Mouse (Mus musculus): ENCODE results near the gene Gm17334.

Gm17334 gene

GRCm38 (mm10) chr11:53773087-53773486 is at the start of gene Gm17334:
Gene Gm17334, minus strand, starts transcription at chr11:53773187.
- DNase-seq (ENCODE audit: low read depth, low spot score): no peak

- DNase-seq (ENCODE audit: low read depth, low spot score): no peak
Measured at GRCm38 (mm10) chr11:53821945-53822338, 49.0 kb upstream of the Gm17334 start.

- DNase-seq (ENCODE audit: low read depth, low spot score): no peak
Measured at GRCm38 (mm10) chr11:53821230-53821944, 48.4 kb upstream of the Gm17334 start.

- DNase-seq (ENCODE audit: low read depth, low spot score): no peak
Measured at GRCm38 (mm10) chr11:53820516-53821170, 47.7 kb upstream of the Gm17334 start.

- DNase-seq (ENCODE audit: low read depth, low spot score): no peak
Measured at GRCm38 (mm10) chr11:53819511-53819910, 46.5 kb upstream of the Gm17334 start.

- no peak for DNase-seq (ENCODE audit: low read depth, low spot score)
Measured at GRCm38 (mm10) chr11:53818794-53819193, 45.8 kb upstream of the Gm17334 start.

GRCm38 (mm10) chr11:53816841-53817375 is 43.9 kb upstream of the Gm17334 start:
- no peak for DNase-seq (ENCODE audit: low read depth, low spot score)

- DNase-seq (ENCODE audit: low read depth, low spot score): no peak
Measured at GRCm38 (mm10) chr11:53814810-53815209, 41.8 kb upstream of the Gm17334 start.

- DNase-seq (ENCODE audit: low read depth, low spot score): no peak
Measured at GRCm38 (mm10) chr11:53813001-53813868, 40.2 kb upstream of the Gm17334 start.

GRCm38 (mm10) chr11:53811312-53811711 is 38.3 kb upstream of the Gm17334 start:
- DNase-seq (ENCODE audit: low read depth, low spot score): no peak

GRCm38 (mm10) chr11:53810749-53811148 is 37.8 kb upstream of the Gm17334 start:
- DNase-seq (ENCODE audit: low read depth, low spot score): no peak

GRCm38 (mm10) chr11:53810156-53810555 is 37.2 kb upstream of the Gm17334 start:
- no peak for DNase-seq (ENCODE audit: low read depth, low spot score)

- no peak for DNase-seq (ENCODE audit: low read depth, low spot score)
Measured at GRCm38 (mm10) chr11:53809354-53809753, 36.4 kb upstream of the Gm17334 start.

- DNase-seq (ENCODE audit: low read depth, low spot score): no peak
Measured at GRCm38 (mm10) chr11:53805786-53806185, 32.8 kb upstream of the Gm17334 start.

GRCm38 (mm10) chr11:53804569-53805344 is 31.8 kb upstream of the Gm17334 start:
- DNase-seq (ENCODE audit: low read depth, low spot score): no peak

GRCm38 (mm10) chr11:53803494-53803893 is 30.5 kb upstream of the Gm17334 start:
- no peak for DNase-seq (ENCODE audit: low read depth, low spot score)

GRCm38 (mm10) chr11:53803093-53803492 is 30.1 kb upstream of the Gm17334 start:
- DNase-seq (ENCODE audit: low read depth, low spot score): no peak

- DNase-seq (ENCODE audit: low read depth, low spot score): no peak
Measured at GRCm38 (mm10) chr11:53800975-53801374, 28.0 kb upstream of the Gm17334 start.

- DNase-seq (ENCODE audit: low read depth, low spot score): no peak
Measured at GRCm38 (mm10) chr11:53800036-53800435, 27.0 kb upstream of the Gm17334 start.

GRCm38 (mm10) chr11:53798041-53798711 is 25.2 kb upstream of the Gm17334 start:
- no peak for DNase-seq (ENCODE audit: low read depth, low spot score)

Measured in brain, embryonic 18.5 days (tissue).